Mouse (Mus musculus) C2C12 (cell line): ENCODE measurements at regions not wholly inside any gene's neighbourhood (a gene's known extent, or its start where the extent isn't known, plus 50 kb on each side); places are given as distances from the start of the nearest gene placed in this dataset.

Source experiments
- H3K27me3 ChIP-seq: one replicate; pipeline ENCODE4 v1.6.1; 2011; ENCODE audit not compliant: control insufficient read depth, insufficient read depth, insufficient read length
- H3K36me3 ChIP-seq: one replicate; pipeline ENCODE4 v1.6.1; 2011; ENCODE audit not compliant: control insufficient read depth, insufficient read depth
- H3K4me3 ChIP-seq: one replicate; pipeline ENCODE4 v1.5.1; 2011; ENCODE audit warnings: mild to moderate bottlenecking, control low read depth; ENCODE audit not compliant: poor library complexity, insufficient read depth, severe bottlenecking
- H3K79me2 ChIP-seq: one replicate; pipeline ENCODE4 v1.6.1; 2011; ENCODE audit not compliant: control insufficient read depth, insufficient read depth
- H3K79me3 ChIP-seq: one replicate; pipeline ENCODE4 v1.6.1; 2011; ENCODE audit warnings: low read depth, control low read depth
- H3ac ChIP-seq: one replicate; pipeline ENCODE3; 2011; ENCODE audit warnings: low read depth; ENCODE audit not compliant: control insufficient read depth, insufficient read length
- CEBPB ChIP-seq: IDR thresholded peaks from one replicate; pipeline ENCODE4 v1.6.1; 2011; ENCODE audit warnings: low read depth, mild to moderate bottlenecking, control low read depth, moderate library complexity
- CTCF ChIP-seq: IDR thresholded peaks from one replicate; pipeline ENCODE4 v1.5.1; 2011; ENCODE audit not compliant: control insufficient read depth, insufficient read depth, insufficient read length
- FOSL1 ChIP-seq: IDR thresholded peaks from one replicate; pipeline ENCODE4 v1.8.0; 2011; ENCODE audit warnings: mild to moderate bottlenecking, low read length; ENCODE audit not compliant: poor library complexity, insufficient read depth, severe bottlenecking
- MAX ChIP-seq: IDR thresholded peaks from one replicate; pipeline ENCODE4 v1.6.1; 2011; ENCODE audit warnings: mild to moderate bottlenecking, control low read depth
- MYOD1 ChIP-seq: IDR thresholded peaks from one replicate; pipeline ENCODE4 v1.6.1; 2011; ENCODE audit warnings: low read depth; ENCODE audit not compliant: control insufficient read depth, insufficient read length
- MYOG ChIP-seq: IDR thresholded peaks from one replicate; pipeline ENCODE4 v1.6.1; 2011; ENCODE audit not compliant: control insufficient read depth, insufficient read length; ENCODE audit errors: extremely low read depth
- USF1 ChIP-seq: IDR thresholded peaks from one replicate; pipeline ENCODE4 v1.6.1; 2011; ENCODE audit warnings: low read depth, mild to moderate bottlenecking, control low read depth, moderate library complexity

DNA sequence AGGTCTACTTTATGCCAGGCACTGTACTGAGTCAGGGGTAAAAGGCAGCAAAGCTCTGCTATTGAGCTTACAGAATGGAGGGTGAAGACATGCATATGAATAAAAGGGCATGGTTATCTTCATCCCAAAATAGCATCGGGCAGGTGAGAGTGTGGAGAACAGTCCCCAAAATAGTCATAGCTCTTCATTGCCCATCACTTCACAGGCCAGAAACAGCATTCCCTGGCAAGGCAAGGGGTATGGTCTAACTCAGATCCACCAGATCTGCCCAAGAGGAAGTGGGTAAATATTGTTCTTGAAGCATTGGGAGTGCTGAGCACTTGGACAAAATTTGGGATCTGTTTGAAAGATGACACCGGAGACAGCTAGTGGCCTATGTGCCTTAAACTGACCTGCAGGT is 99.1 kb downstream of the Tmem170b start:
- TF ChIP-seq CTCF (no peak), CEBPB (no peak), MYOD1 (no peak), USF1 (no peak), FOSL1 (no peak), MAX (no peak), MYOG (no peak)
- no peak overlapping the region for H3K4me3 ChIP-seq
- H3K79me2 ChIP-seq: no peaks in the 10 kb centered on the region
- H3K36me3 ChIP-seq: no peaks in the 10 kb centered on the region
- H3ac ChIP-seq: no peak overlapping the region
- H3K27me3 ChIP-seq: no peaks in the 10 kb centered on the region
- no peaks in the 10 kb centered on the region for H3K79me3 ChIP-seq

DNA sequence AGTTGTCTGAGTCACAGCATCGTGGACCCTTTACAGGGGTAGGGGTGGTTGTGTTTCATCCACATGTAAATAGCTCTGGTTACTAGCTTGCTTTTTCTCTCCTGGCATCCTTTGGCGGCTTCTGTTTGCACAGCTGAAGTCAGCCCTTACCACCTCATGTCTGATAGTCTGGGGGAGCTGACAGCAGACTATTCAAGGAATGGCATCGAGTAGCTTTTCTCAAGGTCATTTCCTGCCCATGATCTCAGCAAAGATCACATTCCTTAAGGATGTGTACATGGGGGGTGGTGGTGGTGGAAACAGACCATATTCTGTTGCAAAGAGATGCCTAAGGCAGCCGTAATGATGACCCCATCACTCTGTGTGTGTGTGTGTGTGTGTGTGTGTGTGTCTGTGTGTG is 99.9 kb downstream of the Tmem170b start:
- H3K4me3 ChIP-seq: no peak overlapping the region
- H3K27me3 ChIP-seq: no peaks in the 10 kb centered on the region
- no peak overlapping the region for H3ac ChIP-seq
- H3K79me3 ChIP-seq: no peaks in the 10 kb centered on the region
- H3K36me3 ChIP-seq: no peaks in the 10 kb centered on the region
- H3K79me2 ChIP-seq: no peaks in the 10 kb centered on the region
- TF ChIP-seq MAX: no peak
- TF ChIP-seq FOSL1: no peak
- TF ChIP-seq MYOD1: peak; percentile 24

DNA sequence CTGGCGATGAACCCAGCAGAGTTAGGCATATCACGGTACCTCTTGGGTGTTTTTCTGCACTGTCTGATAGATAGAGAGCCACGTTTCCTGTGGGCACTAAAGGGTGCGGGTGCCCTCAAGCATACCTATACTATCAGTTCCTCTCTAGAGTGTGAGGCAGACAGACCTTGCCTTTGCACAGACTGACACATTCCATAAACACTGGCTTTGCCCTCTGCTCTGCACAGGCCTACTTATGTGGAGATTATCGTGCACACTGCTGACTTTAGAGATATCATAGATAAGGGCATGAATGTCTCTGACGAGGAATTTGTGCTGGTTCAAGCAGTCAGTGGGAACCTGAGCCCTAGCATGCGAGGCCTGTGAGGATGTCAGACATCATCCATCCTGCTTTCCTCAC is 102.1 kb downstream of the Tmem170b start:
- TF ChIP-seq FOSL1 (no peak), USF1 (no peak)

DNA sequence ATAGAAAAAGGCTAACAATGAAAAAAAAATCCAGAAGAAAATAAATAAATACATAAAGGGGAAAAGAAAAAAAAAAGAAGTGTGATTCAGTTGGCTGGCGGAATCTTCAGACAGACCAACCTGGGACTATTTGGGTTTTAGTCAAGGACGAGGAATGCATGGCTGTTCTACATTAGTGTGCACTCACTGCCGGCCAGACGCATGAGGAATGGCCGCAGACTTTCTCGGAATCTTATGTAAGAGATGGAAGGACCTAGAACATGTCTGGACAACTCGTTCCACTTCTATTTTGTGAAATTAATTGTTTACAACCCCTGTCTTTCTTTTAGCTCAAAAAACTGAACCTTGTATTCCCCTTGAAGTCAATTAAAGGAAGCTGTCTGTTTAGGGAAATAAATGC is 103.4 kb downstream of the Tmem170b start:
- TF ChIP-seq CEBPB (no peak), FOSL1 (no peak), MYOD1 (no peak), CTCF (no peak), MYOG (no peak), MAX (no peak), USF1 (no peak)
- no peaks in the 10 kb centered on the region for H3K79me3 ChIP-seq

More for the DNA sequence above, 102.1 kb downstream of the Tmem170b start:
- Histone ChIP-seq H3K79me2 (no peaks in the 10 kb centered on the region), H3K79me3 (no peaks in the 10 kb centered on the region), H3K36me3 (no peaks in the 10 kb centered on the region), H3K27me3 (no peaks in the 10 kb centered on the region), H3K4me3 (no peak overlapping the region), H3ac (no peak overlapping the region)

DNA sequence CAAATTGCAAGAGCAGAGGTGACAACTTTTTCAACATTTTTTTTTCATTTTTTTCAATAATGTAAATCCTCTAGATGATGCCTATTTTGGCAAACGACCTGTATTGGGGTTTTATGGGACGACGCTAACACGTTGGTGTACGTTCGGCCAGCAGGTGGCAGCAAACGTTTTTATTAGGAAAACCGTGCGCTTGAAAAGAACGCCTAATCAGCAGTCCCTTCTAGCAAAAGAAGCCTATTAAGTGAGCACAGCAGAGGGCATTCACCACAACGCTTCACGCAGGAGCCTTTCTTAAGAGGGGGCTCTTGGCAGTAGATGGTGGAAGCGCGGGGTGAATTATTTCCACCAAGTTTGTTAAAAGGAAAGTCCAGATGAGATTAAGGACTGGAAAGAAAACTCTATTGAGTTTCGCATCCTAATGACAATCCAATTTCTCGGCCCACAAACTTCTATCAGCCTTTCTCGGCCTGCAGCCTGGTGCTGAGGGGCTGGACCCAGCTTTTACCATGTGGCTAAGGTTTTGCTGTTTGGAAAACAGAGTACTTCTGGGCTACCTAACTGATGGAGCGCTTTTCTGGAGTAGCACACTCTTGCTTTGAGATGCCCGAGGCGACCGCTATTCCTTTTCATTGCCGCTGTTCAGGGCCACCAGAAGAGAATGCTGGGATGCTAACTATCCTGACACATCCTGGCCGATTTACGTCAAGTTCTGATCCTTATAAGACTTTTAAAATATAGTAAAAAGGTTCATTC is 103.9 kb downstream of the Tmem170b start:
- no peaks in the 10 kb centered on the region for H3K36me3 ChIP-seq
- H3K4me3 ChIP-seq: no peak overlapping the region
- no peaks in the 10 kb centered on the region for H3K79me2 ChIP-seq

More for the DNA sequence above, 103.4 kb downstream of the Tmem170b start:
- no peaks in the 10 kb centered on the region for H3K36me3 ChIP-seq
- H3ac ChIP-seq: no peak overlapping the region
- no peaks in the 10 kb centered on the region for H3K27me3 ChIP-seq
- H3K4me3 ChIP-seq: no peak overlapping the region
- no peaks in the 10 kb centered on the region for H3K79me2 ChIP-seq

DNA sequence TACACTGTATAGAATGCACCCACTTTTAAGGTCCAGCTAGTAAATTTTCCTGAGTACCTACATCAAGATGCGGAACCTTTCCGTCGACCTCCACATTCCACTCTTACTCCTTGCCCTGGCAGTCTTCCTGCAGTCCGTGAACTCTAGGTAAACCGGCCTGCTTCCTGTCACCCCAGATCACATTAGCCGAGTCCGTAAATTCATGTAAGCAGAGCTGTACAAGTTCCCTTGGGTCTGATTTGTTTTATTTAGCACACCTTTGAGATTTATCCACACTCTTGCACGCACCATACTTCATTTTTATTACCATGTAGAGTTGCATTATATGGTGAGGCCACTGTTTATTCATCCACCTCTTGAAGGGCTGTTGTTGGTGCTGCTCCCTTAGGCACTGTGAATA is 106.9 kb downstream of the Tmem170b start:
- Histone ChIP-seq H3ac (no peak overlapping the region), H3K4me3 (no peak overlapping the region), H3K36me3 (no peaks in the 10 kb centered on the region), H3K27me3 (no peaks in the 10 kb centered on the region), H3K79me2 (no peaks in the 10 kb centered on the region), H3K79me3 (no peaks in the 10 kb centered on the region)
- TF ChIP-seq USF1: no peak
- no peak for TF ChIP-seq CEBPB
- TF ChIP-seq CTCF: no peak
- no peak for TF ChIP-seq FOSL1
- no peak for TF ChIP-seq MYOD1
- TF ChIP-seq MAX: no peak
- no peak for TF ChIP-seq MYOG

More for the DNA sequence above, 103.9 kb downstream of the Tmem170b start:
- Histone ChIP-seq H3ac (no peak overlapping the region), H3K27me3 (no peaks in the 10 kb centered on the region), H3K79me3 (no peaks in the 10 kb centered on the region)
- TF ChIP-seq MYOD1 (no peak), MYOG (no peak), CTCF (peak; percentile 21)
